Mouse (Mus musculus): ENCODE measurements around the gene Slc48a1. TPM values are rescaled to one million over a fixed set of nuclear protein-coding genes. Genes with fewer than 3 reads are reported as not detected.

The Slc48a1 gene
- polyA plus RNA-seq, 1 experiment from 2014 or later, result 98.9 TPM

- WGBS (ENCODE audit: insufficient replicate concordance), result 66% methylated on average over 4 of the region's 4 CpGs
- Histone ChIP-seq H3K9ac (ENCODE audit: low read depth, low read length) (no peak overlapping the region), H3K36me3 (ENCODE audit: control insufficient read depth, insufficient read depth) (no peaks in the 10 kb centered on the region), H3K27me3 (ENCODE audit: control insufficient read depth, insufficient read depth, low read depth, low read length) (no peaks in the 10 kb centered on the region), H3K4me2 (ENCODE audit: low read depth, low read length) (no peak overlapping the region), H3K4me1 (ENCODE audit: control insufficient read depth, low read depth, low read length) (peaks cover 35% of the 10 kb centered on the region), H3K4me3 (ENCODE audit: low read depth, low read length) (no peak overlapping the region), H3K27ac (ENCODE audit: low read length) (no peak overlapping the region), H3K9me3 (replicated peaks; ENCODE audit: control insufficient read depth, low read length) (no peaks in the 10 kb centered on the region)
- no peak for ATAC-seq (ENCODE audit: low read depth)
Observed at GRCm38 (mm10) chr15:97748964-97749363, 29.4 kb upstream of the Slc48a1 start.

- WGBS (ENCODE audit: insufficient replicate concordance), result 75% methylated on average over 9 of the region's 9 CpGs
- Histone ChIP-seq H3K27me3 (ENCODE audit: control insufficient read depth, insufficient read depth, low read depth, low read length) (no peaks in the 10 kb centered on the region), H3K4me3 (ENCODE audit: low read depth, low read length) (no peak overlapping the region), H3K4me2 (ENCODE audit: low read depth, low read length) (no peak overlapping the region), H3K9me3 (replicated peaks; ENCODE audit: control insufficient read depth, low read length) (no peaks in the 10 kb centered on the region), H3K27ac (ENCODE audit: low read length) (no peak overlapping the region), H3K36me3 (ENCODE audit: control insufficient read depth, insufficient read depth) (no peaks in the 10 kb centered on the region), H3K9ac (ENCODE audit: low read depth, low read length) (no peak overlapping the region), H3K4me1 (ENCODE audit: control insufficient read depth, low read depth, low read length) (peaks cover 31% of the 10 kb centered on the region)
- ATAC-seq (ENCODE audit: low read depth), result no peak
Observed at GRCm38 (mm10) chr15:97749397-97749796, 28.9 kb upstream of the Slc48a1 start.

GRCm38 (mm10) chr15:97749841-97750240 is 28.5 kb upstream of the Slc48a1 start:
- H3K4me1 ChIP-seq (ENCODE audit: control insufficient read depth, low read depth, low read length), result peaks cover 30% of the 10 kb centered on the region

GRCm38 (mm10) chr15:97750697-97751096 is 27.6 kb upstream of the Slc48a1 start:
- H3K27ac ChIP-seq (ENCODE audit: low read length), result no peak overlapping the region
- H3K27me3 ChIP-seq (ENCODE audit: control insufficient read depth, insufficient read depth, low read depth, low read length), result no peaks in the 10 kb centered on the region
- H3K9ac ChIP-seq (ENCODE audit: low read depth, low read length), result no peak overlapping the region
- H3K4me2 ChIP-seq (ENCODE audit: low read depth, low read length), result no peak overlapping the region
- H3K9me3 ChIP-seq (replicated peaks; ENCODE audit: control insufficient read depth, low read length), result no peaks in the 10 kb centered on the region
- WGBS (ENCODE audit: insufficient replicate concordance), result 15% methylated on average over 12 of the region's 12 CpGs
- peaks cover 21% of the 10 kb centered on the region for H3K4me1 ChIP-seq (ENCODE audit: control insufficient read depth, low read depth, low read length)
- H3K4me3 ChIP-seq (ENCODE audit: low read depth, low read length), result no peak overlapping the region
- no peak for ATAC-seq (ENCODE audit: low read depth)
- no peaks in the 10 kb centered on the region for H3K36me3 ChIP-seq (ENCODE audit: control insufficient read depth, insufficient read depth)

More at GRCm38 (mm10) chr15:97749841-97750240, 28.5 kb upstream of the Slc48a1 start:
- Histone ChIP-seq H3K9ac (ENCODE audit: low read depth, low read length) (no peak overlapping the region), H3K9me3 (replicated peaks; ENCODE audit: control insufficient read depth, low read length) (no peaks in the 10 kb centered on the region), H3K27me3 (ENCODE audit: control insufficient read depth, insufficient read depth, low read depth, low read length) (no peaks in the 10 kb centered on the region), H3K4me2 (ENCODE audit: low read depth, low read length) (no peak overlapping the region), H3K36me3 (ENCODE audit: control insufficient read depth, insufficient read depth) (no peaks in the 10 kb centered on the region), H3K4me3 (ENCODE audit: low read depth, low read length) (no peak overlapping the region), H3K27ac (ENCODE audit: low read length) (no peak overlapping the region)
- ATAC-seq (ENCODE audit: low read depth), result no peak
- 74% methylated on average over 13 of the region's 13 CpGs for WGBS (ENCODE audit: insufficient replicate concordance)

- no peaks in the 10 kb centered on the region for H3K9me3 ChIP-seq (replicated peaks; ENCODE audit: control insufficient read depth, low read length)
- no peak overlapping the region for H3K27ac ChIP-seq (ENCODE audit: low read length)
- peaks cover 15% of the 10 kb centered on the region for H3K4me1 ChIP-seq (ENCODE audit: control insufficient read depth, low read depth, low read length)
- H3K4me2 ChIP-seq (ENCODE audit: low read depth, low read length), result no peak overlapping the region
- no peaks in the 10 kb centered on the region for H3K36me3 ChIP-seq (ENCODE audit: control insufficient read depth, insufficient read depth)
- H3K9ac ChIP-seq (ENCODE audit: low read depth, low read length), result no peak overlapping the region
- no peak overlapping the region for H3K4me3 ChIP-seq (ENCODE audit: low read depth, low read length)
- ATAC-seq (ENCODE audit: low read depth), result no peak
- 77% methylated on average over 2 of the region's 2 CpGs for WGBS (ENCODE audit: insufficient replicate concordance)
- no peaks in the 10 kb centered on the region for H3K27me3 ChIP-seq (ENCODE audit: control insufficient read depth, insufficient read depth, low read depth, low read length)
Observed at GRCm38 (mm10) chr15:97751676-97752075, 26.6 kb upstream of the Slc48a1 start.

- no peak overlapping the region for H3K9ac ChIP-seq (ENCODE audit: low read depth, low read length)
- no peak overlapping the region for H3K4me2 ChIP-seq (ENCODE audit: low read depth, low read length)
- no peaks in the 10 kb centered on the region for H3K36me3 ChIP-seq (ENCODE audit: control insufficient read depth, insufficient read depth)
- peaks cover 15% of the 10 kb centered on the region for H3K4me1 ChIP-seq (ENCODE audit: control insufficient read depth, low read depth, low read length)
- H3K27me3 ChIP-seq (ENCODE audit: control insufficient read depth, insufficient read depth, low read depth, low read length), result no peaks in the 10 kb centered on the region
- H3K27ac ChIP-seq (ENCODE audit: low read length), result no peak overlapping the region
- no peak for ATAC-seq (ENCODE audit: low read depth)
- H3K4me3 ChIP-seq (ENCODE audit: low read depth, low read length), result no peak overlapping the region
- no peaks in the 10 kb centered on the region for H3K9me3 ChIP-seq (replicated peaks; ENCODE audit: control insufficient read depth, low read length)
- 79% methylated on average over 5 of the region's 5 CpGs for WGBS (ENCODE audit: insufficient replicate concordance)
Observed at GRCm38 (mm10) chr15:97752491-97752890, 25.8 kb upstream of the Slc48a1 start.

GRCm38 (mm10) chr15:97754476-97754875 is 23.8 kb upstream of the Slc48a1 start:
- H3K27me3 ChIP-seq (ENCODE audit: control insufficient read depth, insufficient read depth, low read depth, low read length), result no peaks in the 10 kb centered on the region
- H3K4me3 ChIP-seq (ENCODE audit: low read depth, low read length), result no peak overlapping the region
- H3K9ac ChIP-seq (ENCODE audit: low read depth, low read length), result no peak overlapping the region
- H3K4me1 ChIP-seq (ENCODE audit: control insufficient read depth, low read depth, low read length), result peaks cover 7% of the 10 kb centered on the region
- H3K27ac ChIP-seq (ENCODE audit: low read length), result no peak overlapping the region
- H3K4me2 ChIP-seq (ENCODE audit: low read depth, low read length), result no peak overlapping the region
- no peak for ATAC-seq (ENCODE audit: low read depth)
- 59% methylated on average over 6 of the region's 6 CpGs for WGBS (ENCODE audit: insufficient replicate concordance)
- H3K9me3 ChIP-seq (replicated peaks; ENCODE audit: control insufficient read depth, low read length), result no peaks in the 10 kb centered on the region
- H3K36me3 ChIP-seq (ENCODE audit: control insufficient read depth, insufficient read depth), result no peaks in the 10 kb centered on the region

- no peak overlapping the region for H3K27ac ChIP-seq (ENCODE audit: low read length)
Observed at GRCm38 (mm10) chr15:97755361-97755760, 23.0 kb upstream of the Slc48a1 start.

GRCm38 (mm10) chr15:97760006-97760405 is 18.3 kb upstream of the Slc48a1 start:
- Histone ChIP-seq H3K9me3 (replicated peaks; ENCODE audit: control insufficient read depth, low read length) (no peaks in the 10 kb centered on the region), H3K4me2 (ENCODE audit: low read depth, low read length) (no peak overlapping the region), H3K36me3 (ENCODE audit: control insufficient read depth, insufficient read depth) (no peaks in the 10 kb centered on the region), H3K4me3 (ENCODE audit: low read depth, low read length) (no peak overlapping the region), H3K9ac (ENCODE audit: low read depth, low read length) (no peak overlapping the region), H3K27ac (ENCODE audit: low read length) (no peak overlapping the region), H3K27me3 (ENCODE audit: control insufficient read depth, insufficient read depth, low read depth, low read length) (peaks cover 4% of the 10 kb centered on the region), H3K4me1 (ENCODE audit: control insufficient read depth, low read depth, low read length) (no peaks in the 10 kb centered on the region; the same call in 1 of the 2 replicates)
- ATAC-seq (ENCODE audit: low read depth), result no peak
- WGBS (ENCODE audit: insufficient replicate concordance), result 55% methylated on average over 9 of the region's 9 CpGs

More at GRCm38 (mm10) chr15:97755361-97755760, 23.0 kb upstream of the Slc48a1 start:
- Histone ChIP-seq H3K27me3 (ENCODE audit: control insufficient read depth, insufficient read depth, low read depth, low read length) (no peaks in the 10 kb centered on the region), H3K36me3 (ENCODE audit: control insufficient read depth, insufficient read depth) (no peaks in the 10 kb centered on the region), H3K9ac (ENCODE audit: low read depth, low read length) (no peak overlapping the region), H3K4me2 (ENCODE audit: low read depth, low read length) (no peak overlapping the region), H3K9me3 (replicated peaks; ENCODE audit: control insufficient read depth, low read length) (no peaks in the 10 kb centered on the region), H3K4me3 (ENCODE audit: low read depth, low read length) (no peak overlapping the region), H3K4me1 (ENCODE audit: control insufficient read depth, low read depth, low read length) (peaks cover 7% of the 10 kb centered on the region)
- ATAC-seq (ENCODE audit: low read depth), result no peak
- 57% methylated on average over 8 of the region's 8 CpGs for WGBS (ENCODE audit: insufficient replicate concordance)
